Mouse (Mus musculus): ENCODE measurements around the gene 4933405L10Rik. TPM values are rescaled to one million over a fixed set of nuclear protein-coding genes. Genes with fewer than 3 reads are reported as not detected.

4933405L10Rik gene
- total RNA-seq, 4 experiments from 2014 or later = not detected

- DNase-seq = no peak
Measured at GRCm38 (mm10) chr8:105757796-105758276, 50.4 kb downstream of the 4933405L10Rik start.

GRCm38 (mm10) chr8:105758277-105759108, 51.0 kb downstream of the 4933405L10Rik start, which contains the start of gene Gfod2:
Gene Gfod2 (minus strand): TSS chr8:105758664.
- DNase-seq = peak; percentile 96

Other genes with a start within 250 kb of the 4933405L10Rik start
- 10 to 100 TPM; 28.3 to 40.2 (median 33.0) TPM for gene Tppp3, start 236.1 kb upstream of the 4933405L10Rik start, total RNA-seq (2022)
- 10 to 100 TPM; 20.6 to 40.1 (median 31.3) TPM for gene Zdhhc1, start 210.8 kb upstream of the 4933405L10Rik start, total RNA-seq (2022)
- under 1 TPM; 0.56 to 0.98 (median 0.82) TPM for gene Hsd11b2, start 188.9 kb upstream of the 4933405L10Rik start, total RNA-seq (2022)
- gene Atp6v0d1, start 141.6 kb upstream of the 4933405L10Rik start, total RNA-seq (2022) = 100 to 1,000 TPM; 113 to 135 (median 122) TPM
- 10 to 100 TPM; 28.1 to 47.9 (median 37.8) TPM for gene Ripor1, start 102.4 kb upstream of the 4933405L10Rik start, total RNA-seq (2022)
- gene Ctcf, start 71.1 kb upstream of the 4933405L10Rik start, total RNA-seq (2022) = 10 to 100 TPM; 61.2 to 79.1 (median 67.7) TPM
- 10 to 100 TPM in 1 of 4 experiments, 1 to 10 TPM in 2, under 1 TPM in 1; 0.97 to 11.6 (median 4.2) TPM for gene Agrp, start 70.3 kb upstream of the 4933405L10Rik start, total RNA-seq (2022)
- gene Carmil2, start 21.4 kb upstream of the 4933405L10Rik start, total RNA-seq (2022) = 1 to 10 TPM; 2.1 to 3.9 (median 3.1) TPM
- gene Acd, start 6.6 kb upstream of the 4933405L10Rik start, total RNA-seq (2022) = 10 to 100 TPM; 22.3 to 37.1 (median 29.5) TPM
- gene Pard6a, start 6.5 kb upstream of the 4933405L10Rik start, total RNA-seq (2022) = 10 to 100 TPM; 10.7 to 14.2 (median 12.8) TPM
- 1 to 10 TPM; 4.6 to 8.1 (median 5.8) TPM for gene Enkd1, start 555 bp downstream of the 4933405L10Rik start, total RNA-seq (2022)
- gene Gfod2, start 51.0 kb downstream of the 4933405L10Rik start, total RNA-seq (2022) = 10 to 100 TPM in 2 of 4 experiments, 1 to 10 TPM in 2; 8.9 to 10.9 (median 10.0) TPM
- 10 to 100 TPM; 25.7 to 30.1 (median 27.3) TPM for gene Ranbp10, start 119.7 kb downstream of the 4933405L10Rik start, total RNA-seq (2022)
- gene Tsnaxip1, start 120.1 kb downstream of the 4933405L10Rik start, total RNA-seq (2022) = not detected
- gene Cenpt, start 145.6 kb downstream of the 4933405L10Rik start, total RNA-seq (2022) = 1 to 10 TPM; 6.2 to 9.7 (median 7.3) TPM
- gene Thap11, start 147.5 kb downstream of the 4933405L10Rik start, total RNA-seq (2022) = 10 to 100 TPM; 38.2 to 45.1 (median 43.6) TPM
- gene Nutf2, start 152.9 kb downstream of the 4933405L10Rik start, total RNA-seq (2022) = 10 to 100 TPM; 28.5 to 37.2 (median 29.0) TPM
- 10 to 100 TPM; 34.1 to 61.1 (median 46.6) TPM for gene Edc4, start 173.2 kb downstream of the 4933405L10Rik start, total RNA-seq (2022)
- gene Nrn1l, start 185.9 kb downstream of the 4933405L10Rik start, total RNA-seq (2022) = 1 to 10 TPM in 3 of 4 experiments, under 1 TPM in 1; 0.75 to 2.3 (median 1.7) TPM
- gene Pskh1, start 192.8 kb downstream of the 4933405L10Rik start, total RNA-seq (2022) = 10 to 100 TPM; 34.1 to 36.1 (median 34.9) TPM
- 1 to 10 TPM in 1 of 4 experiments, under 1 TPM in 2, not detected in 1; 0.78 to 1.8 (median 0.86) TPM for gene Ctrl, start 226.2 kb downstream of the 4933405L10Rik start, total RNA-seq (2022)
- gene Psmb10, start 230.8 kb downstream of the 4933405L10Rik start, total RNA-seq (2022) = 100 to 1,000 TPM in 1 of 4 experiments, 10 to 100 TPM in 3; 66.8 to 110 (median 68.4) TPM
- 1 to 10 TPM; 1.1 to 3.1 (median 2.2) TPM for gene Lcat, start 235.7 kb downstream of the 4933405L10Rik start, total RNA-seq (2022)

All from adrenal gland, adult 8-10 months (tissue).